Mouse (Mus musculus) liver, embryonic 12.5 days (tissue): ENCODE measurements around the gene Krtap14. TPM values are rescaled to one million over a fixed set of nuclear protein-coding genes. Genes with fewer than 3 reads are reported as not detected.

Experiments
- ATAC-seq: fragments of 200-750 bp; cut with Nextera tagmentation; 2 replicates; pipeline ENCODE4 v1.8.0; 2017; ENCODE audit warnings: moderate number of reproducible peaks, mild to moderate bottlenecking, moderate library complexity
- H3K27ac ChIP-seq: fragments of 300-500 bp; sonication (generic); 2 replicates; pipeline ENCODE4 v1.5.1; 2016; ENCODE audit warnings: mild to moderate bottlenecking
- H3K27me3 ChIP-seq: fragments of 300-500 bp; sonication (generic); replicated peaks from 2 replicates; pipeline ENCODE4 v1.6.1; 2016; ENCODE audit warnings: mild to moderate bottlenecking, moderate library complexity
- H3K36me3 ChIP-seq: fragments of 300-500 bp; sonication (generic); 2 replicates; pipeline ENCODE4 v1.6.1; 2016; ENCODE audit warnings: mild to moderate bottlenecking, moderate library complexity
- H3K4me1 ChIP-seq: fragments of 300-500 bp; sonication (generic); 2 replicates; pipeline ENCODE4 v1.6.1; 2016
- H3K4me2 ChIP-seq: fragments of 300-500 bp; sonication (generic); 2 replicates; pipeline ENCODE4 v1.6.1; 2016; ENCODE audit warnings: mild to moderate bottlenecking, moderate library complexity
- H3K4me3 ChIP-seq: fragments of 300-500 bp; sonication (generic); 2 replicates; pipeline ENCODE4 v1.5.1; 2016; ENCODE audit warnings: mild to moderate bottlenecking, moderate library complexity
- H3K9ac ChIP-seq: fragments of 300-500 bp; sonication (generic); 2 replicates; pipeline ENCODE4 v1.6.1; 2016; ENCODE audit warnings: mild to moderate bottlenecking, moderate library complexity
- H3K9me3 ChIP-seq: fragments of 300-500 bp; sonication (generic); replicated peaks from 2 replicates; pipeline ENCODE4 v1.6.1; 2016; ENCODE audit warnings: mild to moderate bottlenecking, moderate library complexity
- WGBS: fragments of 180-500 bp; shearing (Covaris S2); methylation state at CpG from one replicate; pipeline ENCODE4 v1.1.7; 2016; ENCODE audit not compliant: insufficient replicate concordance; 5-methylcytosine and 5-hydroxymethylcytosine counted together
- polyA plus RNA-seq: library from polyadenylated mRNA; unstranded; fragments of >200 nt; fragmentation: Nextera tagmentation; extraction: Ambion mirVana; gene quantifications from 2 replicates; pipeline ENCODE4 v1.2.1, GENCODE M21; 2016

Krtap14 gene
- not detected in 2 replicates for polyA plus RNA-seq

DNA sequence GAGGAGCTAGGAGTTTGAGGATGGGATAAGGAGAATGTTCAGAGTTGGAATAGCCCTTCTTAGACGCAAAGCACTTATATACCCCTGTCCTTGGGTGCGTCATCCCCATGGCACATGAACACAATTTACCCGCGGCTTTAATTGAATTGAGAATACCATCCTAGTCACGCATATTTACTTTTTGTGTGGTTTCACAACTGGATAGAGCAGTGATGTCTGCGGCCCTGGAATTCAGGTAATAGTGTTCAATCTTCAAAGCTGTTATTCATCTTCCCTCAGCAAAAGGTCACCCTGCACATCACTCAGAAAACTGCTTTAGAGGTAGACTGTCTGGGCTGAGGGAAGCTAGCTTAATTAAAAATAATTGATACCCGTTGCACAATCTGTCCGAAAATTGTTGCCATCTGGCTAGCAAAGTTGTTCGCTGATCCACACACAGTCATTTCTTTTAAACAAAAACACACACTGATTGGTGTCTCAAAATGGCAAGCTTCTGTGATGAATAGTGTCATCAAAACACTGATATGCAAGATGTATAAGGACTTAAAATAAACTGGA, at the start of gene Krtap14:
Gene Krtap14 (minus strand): TSS at position 51 of the 558 bp plus-strand sequence.
- 79% methylated on average over 9 of the region's 9 CpGs for WGBS
- ATAC-seq = no peak
- H3K4me1 ChIP-seq = no peaks in the 10 kb centered on the region

DNA sequence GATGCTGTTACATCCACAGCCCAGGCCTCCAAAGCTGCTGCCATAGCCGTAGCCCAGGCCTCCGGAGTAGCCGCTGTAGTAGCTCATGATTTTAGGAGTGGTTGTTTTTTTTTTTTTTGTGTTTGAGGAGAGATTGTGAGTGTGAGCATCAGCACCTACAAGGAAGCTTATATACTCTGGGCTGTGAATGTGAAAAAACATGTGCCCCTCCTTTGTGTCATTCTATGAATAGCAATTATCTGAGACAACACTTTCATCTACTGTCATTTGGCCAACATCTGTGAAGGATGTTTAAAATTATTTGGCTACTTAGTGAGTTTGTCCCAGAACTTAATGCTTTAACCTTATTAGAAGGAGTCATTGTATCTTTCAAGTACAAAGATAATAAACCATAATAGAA, 48.2 kb upstream of the Krtap14 start, which contains the start of gene Krtap19-2:
Gene Krtap19-2 (minus strand): TSS at position 101 of the 400 bp plus-strand sequence.
- H3K4me2 ChIP-seq = no peak within 1 kb of the TSS
- H3K27ac ChIP-seq = no peak within 1 kb of the TSS
- no peak within 1 kb of the TSS for H3K9ac ChIP-seq
- no peak within 1 kb of the TSS for H3K4me3 ChIP-seq
- WGBS = 82% methylated on average over 3 of the region's 3 CpGs
- H3K4me1 ChIP-seq = no peaks in the 10 kb centered on the region
- ATAC-seq = no peak
- H3K36me3 ChIP-seq = no peaks in the 10 kb centered on the region
- H3K9me3 ChIP-seq = no peaks in the 10 kb centered on the region
- H3K27me3 ChIP-seq = no peaks in the 10 kb centered on the region

More for the DNA sequence above, at the start of gene Krtap14:
- Histone ChIP-seq H3K4me3 (no peak within 1 kb of the TSS), H3K27ac (no peak within 1 kb of the TSS), H3K4me2 (no peak within 1 kb of the TSS), H3K27me3 (no peaks in the 10 kb centered on the region), H3K9ac (no peak within 1 kb of the TSS), H3K9me3 (no peaks in the 10 kb centered on the region), H3K36me3 (no peaks in the 10 kb centered on the region)

- Histone ChIP-seq H3K4me2 (no peak within 1 kb of the TSS), H3K4me3 (no peak within 1 kb of the TSS), H3K9me3 (no peaks in the 10 kb centered on the region), H3K36me3 (no peaks in the 10 kb centered on the region), H3K27me3 (no peaks in the 10 kb centered on the region), H3K9ac (no peak within 1 kb of the TSS), H3K4me1 (no peaks in the 10 kb centered on the region), H3K27ac (no peak within 1 kb of the TSS)
- 74% methylated on average over 6 of the region's 6 CpGs for WGBS
- no peak for ATAC-seq
Measured at GRCm38 (mm10) chr16:88869311-88869710, 43.4 kb upstream of the Krtap14 start, which contains the start of gene Krtap19-1. Krtap19-1 (minus strand) TSS chr16:88869411.

- H3K4me2 ChIP-seq = no peak overlapping the region
- H3K9ac ChIP-seq = no peak overlapping the region
- no peaks in the 10 kb centered on the region for H3K36me3 ChIP-seq
- no peaks in the 10 kb centered on the region for H3K4me1 ChIP-seq
- 67% methylated on average over 4 of the region's 4 CpGs for WGBS
- H3K4me3 ChIP-seq = no peak overlapping the region
- H3K27me3 ChIP-seq = no peaks in the 10 kb centered on the region
- H3K27ac ChIP-seq = no peak overlapping the region
- no peak for ATAC-seq
- H3K9me3 ChIP-seq = no peaks in the 10 kb centered on the region
Measured at GRCm38 (mm10) chr16:88864887-88865407, 39.0 kb upstream of the Krtap14 start.

DNA sequence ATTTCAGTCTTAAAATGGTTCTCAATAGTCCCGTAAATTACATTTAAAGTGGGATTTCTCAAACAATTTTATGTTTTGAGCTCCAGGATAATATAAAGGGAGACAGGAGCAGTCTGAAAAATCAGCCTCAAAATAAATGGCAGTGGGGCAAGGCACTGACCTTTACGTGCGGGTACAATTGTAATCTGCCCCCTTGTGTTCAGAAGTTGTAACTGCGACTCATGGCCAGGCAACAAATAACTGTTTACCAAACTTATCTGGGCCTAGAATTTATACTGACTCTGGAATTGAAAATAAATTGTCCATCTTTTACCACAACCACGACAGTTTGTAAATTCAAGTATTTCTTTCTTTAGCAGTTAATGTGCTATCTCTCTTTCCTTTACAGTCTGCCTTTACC, 25.5 kb upstream of the Krtap14 start:
- Histone ChIP-seq H3K27me3 (no peaks in the 10 kb centered on the region), H3K27ac (no peak overlapping the region), H3K4me2 (no peak overlapping the region), H3K9me3 (no peaks in the 10 kb centered on the region), H3K36me3 (no peaks in the 10 kb centered on the region), H3K4me3 (no peak overlapping the region), H3K4me1 (no peaks in the 10 kb centered on the region), H3K9ac (no peak overlapping the region)
- 16% methylated on average over 5 of the region's 5 CpGs for WGBS
- ATAC-seq = no peak

- WGBS = 64% methylated on average over 4 of the region's 4 CpGs
- Histone ChIP-seq H3K4me2 (no peak overlapping the region), H3K9ac (no peak overlapping the region), H3K4me1 (no peaks in the 10 kb centered on the region), H3K9me3 (no peaks in the 10 kb centered on the region), H3K4me3 (no peak overlapping the region), H3K27me3 (no peaks in the 10 kb centered on the region), H3K27ac (no peak overlapping the region), H3K36me3 (no peaks in the 10 kb centered on the region)
- no peak for ATAC-seq
Measured at GRCm38 (mm10) chr16:88848558-88848957, 22.6 kb upstream of the Krtap14 start.

DNA sequence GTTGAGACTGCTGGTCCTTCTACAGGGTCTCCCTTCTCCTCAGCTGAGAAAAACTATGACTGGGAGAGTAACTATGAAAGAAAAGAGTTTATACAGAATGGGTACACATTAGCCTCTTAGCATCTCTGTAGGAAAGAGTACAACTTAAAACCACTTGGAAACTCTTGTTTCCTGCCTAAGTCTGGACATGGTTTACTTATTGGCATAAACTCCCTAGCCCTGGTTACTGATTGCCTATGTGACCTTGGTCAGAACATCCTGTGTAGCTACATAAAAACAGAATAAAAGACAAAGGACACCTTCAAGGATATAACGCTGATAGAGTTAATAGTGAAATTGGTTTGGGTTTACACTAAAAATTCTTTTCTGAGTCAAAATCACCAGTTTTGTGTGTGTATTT, 21.4 kb upstream of the Krtap14 start:
- 84% methylated on average over 1 of the region's 1 CpGs for WGBS
- Histone ChIP-seq H3K36me3 (no peaks in the 10 kb centered on the region), H3K27ac (no peak overlapping the region)

GRCm38 (mm10) chr16:88826978-88827377, 1.0 kb upstream of the Krtap14 start:
- no peak overlapping the region for H3K27ac ChIP-seq
- no peak overlapping the region for H3K9ac ChIP-seq
- H3K9me3 ChIP-seq = no peaks in the 10 kb centered on the region
- no peaks in the 10 kb centered on the region for H3K4me1 ChIP-seq
- no peak overlapping the region for H3K4me3 ChIP-seq
- no peak overlapping the region for H3K4me2 ChIP-seq
- no peak for ATAC-seq
- H3K36me3 ChIP-seq = no peaks in the 10 kb centered on the region
- 68% methylated on average over 3 of the region's 3 CpGs for WGBS
- no peaks in the 10 kb centered on the region for H3K27me3 ChIP-seq

More for the DNA sequence above, 21.4 kb upstream of the Krtap14 start:
- Histone ChIP-seq H3K9me3 (no peaks in the 10 kb centered on the region), H3K27me3 (no peaks in the 10 kb centered on the region), H3K4me2 (no peak overlapping the region), H3K4me1 (no peaks in the 10 kb centered on the region), H3K4me3 (no peak overlapping the region), H3K9ac (no peak overlapping the region)
- ATAC-seq = no peak

GRCm38 (mm10) chr16:88823736-88824135, 2.2 kb downstream of the Krtap14 start:
- Histone ChIP-seq H3K36me3 (no peaks in the 10 kb centered on the region), H3K9me3 (no peaks in the 10 kb centered on the region), H3K9ac (no peak overlapping the region), H3K27ac (no peak overlapping the region), H3K4me3 (no peak overlapping the region), H3K4me2 (no peak overlapping the region), H3K27me3 (no peaks in the 10 kb centered on the region), H3K4me1 (no peaks in the 10 kb centered on the region)
- WGBS = 68% methylated on average over 3 of the region's 3 CpGs
- no peak for ATAC-seq

DNA sequence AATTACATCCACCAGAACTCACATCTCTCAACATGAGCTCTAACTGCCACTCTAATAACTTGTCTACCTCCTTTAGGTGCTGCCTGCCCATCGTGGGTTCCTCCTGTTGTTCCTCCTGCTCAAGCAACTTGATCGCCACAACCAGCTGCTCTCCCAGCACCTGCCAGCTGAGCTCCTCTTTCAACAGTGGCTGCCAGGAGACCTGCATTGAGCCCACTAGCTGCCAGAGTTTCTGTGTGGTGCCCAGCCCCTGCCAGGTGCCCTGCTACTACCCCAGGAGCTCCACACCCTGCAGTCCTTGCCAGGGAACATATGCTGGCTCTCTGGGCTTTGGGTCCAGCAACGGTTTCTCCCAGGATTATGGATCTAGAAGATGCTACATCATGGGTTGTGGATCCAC, 5.9 kb downstream of the Krtap14 start, which contains the start of gene Krtap15:
Gene Krtap15 (plus strand): TSS at position 150 of the 400 bp plus-strand sequence.
- H3K9ac ChIP-seq = no peak within 1 kb of the TSS
- H3K27me3 ChIP-seq = no peaks in the 10 kb centered on the region
- H3K4me2 ChIP-seq = no peak within 1 kb of the TSS
- WGBS = 69% methylated on average over 3 of the region's 3 CpGs
- no peak within 1 kb of the TSS for H3K4me3 ChIP-seq
- H3K36me3 ChIP-seq = no peaks in the 10 kb centered on the region
- no peaks in the 10 kb centered on the region for H3K4me1 ChIP-seq
- no peak within 1 kb of the TSS for H3K27ac ChIP-seq
- no peak for ATAC-seq
- H3K9me3 ChIP-seq = no peaks in the 10 kb centered on the region

DNA sequence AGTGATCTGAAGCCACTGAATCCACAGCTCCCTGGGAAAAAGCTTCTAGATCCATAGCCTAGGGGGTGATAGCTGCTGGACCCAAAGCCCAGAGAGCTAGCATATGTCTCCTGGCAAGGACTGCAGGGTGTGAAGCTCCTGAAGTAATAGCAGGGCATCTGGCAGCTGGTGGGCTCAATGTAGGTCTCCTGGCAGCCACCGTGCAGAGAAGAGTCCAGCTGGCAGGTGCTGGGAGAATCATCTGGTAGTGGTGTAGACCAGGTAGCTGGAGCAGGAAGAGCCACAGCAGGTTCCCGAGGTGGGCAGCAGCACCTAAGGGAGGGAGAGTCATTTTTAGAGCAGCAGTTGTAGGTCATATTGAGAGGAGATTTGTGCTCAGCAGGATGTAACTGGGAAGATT, 14.1 kb downstream of the Krtap14 start, which contains the start of gene Gm20741:
Gene Gm20741 (minus strand): TSS at position 394 of the 400 bp plus-strand sequence.
- H3K4me2 ChIP-seq = no peak within 1 kb of the TSS
- no peaks in the 10 kb centered on the region for H3K4me1 ChIP-seq
- no peaks in the 10 kb centered on the region; the same call in 1 of the 2 replicates for H3K9me3 ChIP-seq
- H3K4me3 ChIP-seq = no peak within 1 kb of the TSS
- 63% methylated on average over 2 of the region's 2 CpGs for whole genome bisulfite sequencing
- H3K27me3 ChIP-seq = no peaks in the 10 kb centered on the region
- no peak within 1 kb of the TSS for H3K27ac ChIP-seq
- no peak for ATAC-seq
- no peaks in the 10 kb centered on the region for H3K36me3 ChIP-seq
- no peak within 1 kb of the TSS for H3K9ac ChIP-seq

DNA sequence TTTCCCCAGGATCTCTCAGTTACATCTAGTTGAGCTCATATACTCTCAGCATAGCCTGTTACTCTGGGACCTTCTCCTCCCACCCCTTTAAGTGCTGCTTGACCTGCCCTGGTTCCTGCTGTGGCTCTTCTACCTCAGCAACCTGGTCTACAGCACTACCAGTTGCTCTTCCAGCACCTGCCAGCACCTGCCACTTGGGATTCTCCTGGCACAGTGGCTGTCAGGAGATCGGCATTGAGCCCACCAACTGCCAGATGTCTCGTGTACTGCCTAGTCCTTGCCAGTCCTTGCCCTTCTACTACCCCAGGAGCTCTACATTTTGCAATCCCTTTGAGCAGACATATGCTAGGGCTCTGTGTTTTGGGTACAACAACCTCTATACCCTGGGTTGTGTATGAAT, 39.2 kb downstream of the Krtap14 start:
- no peaks in the 10 kb centered on the region for H3K9me3 ChIP-seq
- H3K4me2 ChIP-seq = no peak overlapping the region
- no peak overlapping the region for H3K27ac ChIP-seq
- WGBS = 46% methylated on average over 2 of the region's 2 CpGs
- no peaks in the 10 kb centered on the region for H3K36me3 ChIP-seq
- no peak overlapping the region for H3K9ac ChIP-seq
- no peak for ATAC-seq
- no peaks in the 10 kb centered on the region for H3K27me3 ChIP-seq
- H3K4me3 ChIP-seq = no peak overlapping the region
- no peaks in the 10 kb centered on the region for H3K4me1 ChIP-seq
